Mouse (Mus musculus) cerebellum, adult 2 months (tissue): Measurements from ENCODE around the gene Cpne8. TPM values are rescaled to one million over a fixed set of nuclear protein-coding genes. Genes with fewer than 3 reads are reported as not detected.
"Not testable (repeated sequence)": the region's sequence is repeated elsewhere in the genome, so short reads cannot be mapped to it uniquely, and the experiment has no call there.

ENCODE experiments used
- DNase-seq, 2 experiments: peaks; one replicate each; pipeline ENCODE4 v3.0.0; 2021
- H3K27ac ChIP-seq: fragments of 200-500 bp; 2 replicates; pipeline ENCODE4 v1.5.1; 2012; ENCODE audit warnings: low read length, control low read depth, inconsistent platforms; ENCODE audit not compliant: insufficient read depth
- H3K27me3 ChIP-seq: fragments of 200-500 bp; 2 replicates; pipeline ENCODE4 v1.6.1; 2012; ENCODE audit warnings: inconsistent platforms, mild to moderate bottlenecking, low read length, moderate library complexity; ENCODE audit not compliant: control insufficient read depth, insufficient read depth
- H3K4me1 ChIP-seq: fragments of 200-500 bp; 2 replicates; pipeline ENCODE4 v1.6.1; 2011; ENCODE audit warnings: low read length; ENCODE audit not compliant: control insufficient read depth, insufficient read depth
- H3K4me3 ChIP-seq: fragments of 200-500 bp; replicated peaks from 2 replicates; pipeline ENCODE3; 2011; ENCODE audit warnings: mild to moderate bottlenecking, low read depth, low read length, control low read depth; ENCODE audit not compliant: insufficient read depth
- CTCF ChIP-seq: fragments of 200-500 bp; IDR thresholded peaks from 2 replicates; pipeline ENCODE4 v1.5.1; 2011; ENCODE audit warnings: low read depth, mild to moderate bottlenecking, control low read depth, low read length, moderate library complexity, borderline replicate concordance; ENCODE audit not compliant: insufficient read depth
- POLR2A ChIP-seq: fragments of 200-500 bp; IDR thresholded peaks from 2 replicates; pipeline ENCODE4 v1.6.1; 2011; ENCODE audit warnings: low read length, control low read depth, borderline replicate concordance; ENCODE audit not compliant: insufficient read depth
- WGBS: fragments of 180-500 bp; shearing (Covaris S2); methylation state at CpG from one replicate; pipeline ENCODE4 v1.1.7; 2018; 5-methylcytosine and 5-hydroxymethylcytosine counted together
- polyA plus RNA-seq: library from polyadenylated mRNA; depleted of rRNA; stranded (reverse); fragments of >200 nt; gene quantifications from 2 replicates; pipeline ENCODE4 v1.2.3, GENCODE M21; 2012

The Cpne8 gene
- polyA plus RNA-seq, 1 experiment = 22.3 TPM

GRCm38 (mm10) chr15:90497080-90497479 lies 182.2 kb downstream of the Cpne8 start:
- no peak for TF ChIP-seq POLR2A
- no peak for TF ChIP-seq CTCF
- no peak for DNase-seq
- Histone ChIP-seq H3K4me1 (no peaks in the 10 kb centered on the region), H3K27me3 (no peaks in the 10 kb centered on the region), H3K27ac (no peak overlapping the region), H3K4me3 (no peak overlapping the region)
- WGBS = 86% methylated on average over 3 of the region's 3 CpGs

DNA sequence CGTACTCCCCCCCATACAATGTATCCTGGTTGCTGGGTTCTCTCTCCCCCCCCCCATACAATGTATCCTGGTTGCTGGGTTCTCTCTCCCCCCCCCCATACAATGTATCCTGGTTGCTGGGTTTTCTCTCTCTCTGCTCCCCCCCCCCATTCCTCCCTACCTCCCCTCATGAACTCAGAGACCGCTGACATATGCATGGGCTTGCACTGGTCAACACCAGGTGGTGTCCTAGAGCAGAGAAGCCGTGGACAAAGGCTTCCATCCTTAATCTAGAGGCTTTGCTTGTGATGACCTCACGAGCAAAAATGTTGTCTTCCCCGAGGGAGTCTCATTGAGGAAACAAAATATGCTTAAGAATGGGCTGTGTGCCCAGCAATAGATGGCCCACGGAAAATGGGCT lies 187.7 kb downstream of the Cpne8 start:
- WGBS = 48% methylated on average over 6 of the region's 6 CpGs
- no peaks in the 10 kb centered on the region for H3K4me1 ChIP-seq
- H3K27me3 ChIP-seq = no peaks in the 10 kb centered on the region
- H3K4me3 ChIP-seq = no peak overlapping the region
- H3K27ac ChIP-seq = no peak overlapping the region
- DNase-seq = no peak
- TF ChIP-seq POLR2A (no peak), CTCF (no peak)

DNA sequence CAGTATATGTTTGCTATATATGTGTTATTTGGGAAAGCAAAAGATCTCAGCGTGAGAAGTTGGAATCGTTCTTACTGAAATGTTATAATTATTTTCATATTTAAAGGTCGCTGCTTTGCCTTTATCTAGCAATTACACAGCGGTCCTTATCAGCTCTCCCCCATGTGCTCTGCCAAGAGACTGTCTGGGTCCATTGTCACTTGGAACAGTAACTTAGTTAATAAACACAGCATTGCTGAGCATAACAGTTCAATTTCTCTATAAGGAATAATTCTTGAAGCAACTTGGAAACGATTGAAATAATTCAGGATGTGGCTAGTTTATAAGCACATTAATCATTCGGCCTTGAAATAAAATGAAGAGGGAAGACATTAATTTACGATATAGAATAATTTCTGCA lies 189.0 kb downstream of the Cpne8 start:
- Histone ChIP-seq H3K4me3 (no peak overlapping the region), H3K4me1 (no peaks in the 10 kb centered on the region), H3K27ac (no peak overlapping the region), H3K27me3 (no peaks in the 10 kb centered on the region)
- no peak for DNase-seq
- TF ChIP-seq CTCF = no peak
- TF ChIP-seq POLR2A = no peak
- WGBS = 91% methylated on average over 7 of the region's 7 CpGs

DNA sequence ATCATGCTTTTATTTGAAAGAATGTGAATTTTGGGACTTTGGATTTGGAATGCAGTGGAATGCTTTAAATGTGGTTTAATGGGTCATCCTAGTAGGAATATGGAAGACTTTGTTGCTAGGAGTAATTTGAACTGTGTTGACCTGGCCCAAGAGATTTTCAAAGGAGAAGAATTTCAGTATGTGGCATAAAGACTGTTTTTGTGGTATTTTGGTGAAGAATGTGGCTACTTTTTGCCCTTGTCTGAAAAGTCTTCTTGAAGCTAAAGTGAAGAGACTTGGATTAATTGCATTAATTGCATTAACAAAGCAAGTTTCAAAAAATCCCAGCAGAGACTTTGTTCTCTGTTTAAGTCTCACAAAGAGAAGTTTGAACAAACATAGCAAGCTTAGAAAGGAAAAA lies 208.7 kb downstream of the Cpne8 start:
- not testable (repeated sequence) for DNase-seq, H3K4me1 ChIP-seq

DNA sequence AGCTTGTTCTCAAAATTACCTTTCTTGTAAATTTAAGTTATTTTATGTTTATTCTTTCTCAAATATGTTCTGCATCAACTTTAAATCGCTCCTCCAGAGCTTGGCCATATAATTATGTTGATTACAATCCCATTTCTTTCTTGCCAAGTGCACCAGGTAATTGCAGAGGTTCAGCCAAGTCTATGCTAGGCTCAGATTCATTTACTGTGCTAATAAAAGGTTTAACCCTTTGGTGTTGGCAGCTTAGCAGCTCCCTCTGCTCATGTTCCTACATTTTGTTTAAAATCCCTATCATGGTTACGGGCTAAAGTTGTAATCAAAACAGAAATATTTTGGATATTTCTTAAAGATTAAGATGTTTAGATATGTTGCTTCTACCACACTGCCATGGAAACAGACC lies 216.0 kb downstream of the Cpne8 start:
- H3K27ac ChIP-seq = no peak overlapping the region
- no peaks in the 10 kb centered on the region for H3K4me1 ChIP-seq
- H3K4me3 ChIP-seq = no peak overlapping the region
- H3K27me3 ChIP-seq = no peaks in the 10 kb centered on the region
- 69% methylated on average over 2 of the region's 2 CpGs for WGBS
- no peak for DNase-seq
- TF ChIP-seq POLR2A (no peak), CTCF (no peak)

More for the DNA sequence above, 208.7 kb downstream of the Cpne8 start:
- not testable (repeated sequence) for H3K27me3 ChIP-seq, H3K4me3 ChIP-seq, H3K27ac ChIP-seq

GRCm38 (mm10) chr15:90446076-90446475 lies 233.2 kb downstream of the Cpne8 start:
- WGBS = 77% methylated on average over 1 of the region's 1 CpGs
- Histone ChIP-seq H3K27ac (no peak overlapping the region), H3K4me3 (no peak overlapping the region), H3K4me1 (no peaks in the 10 kb centered on the region), H3K27me3 (no peaks in the 10 kb centered on the region)
- DNase-seq = no peak
- TF ChIP-seq POLR2A = no peak
- TF ChIP-seq CTCF = no peak
